Mouse (Mus musculus): Measurements from ENCODE around the gene Abca12.

GRCm38 (mm10) chr1:71193931-71194330 is 220.8 kb downstream of the Abca12 start:
- TF ChIP-seq CTCF (IDR thresholded peaks at IDR 0.05) (no peak), EP300 (IDR thresholded peaks at IDR 0.05) (no peak)
